Mouse (Mus musculus) ES-E14 (cell line): ENCODE measurements at regions not wholly inside any gene's neighbourhood (a gene's known extent, or its start where the extent isn't known, plus 50 kb on each side); places are given as distances from the start of the nearest gene placed in this dataset.

Source experiments
- CHD2 ChIP-seq: IDR thresholded peaks from 2 replicates; pipeline ENCODE4 v1.6.1; 2014; ENCODE audit warnings: mild to moderate bottlenecking, low read depth, low read length, inconsistent platforms
- HCFC1 ChIP-seq: IDR thresholded peaks from 2 replicates; pipeline ENCODE4 v1.6.1; 2012; ENCODE audit warnings: low read length, inconsistent platforms, borderline replicate concordance; ENCODE audit not compliant: insufficient read depth
- ZC3H11A ChIP-seq: IDR thresholded peaks from 2 replicates; pipeline ENCODE4 v1.6.1; 2012; ENCODE audit warnings: low read depth, mild to moderate bottlenecking, inconsistent platforms, low read length, borderline replicate concordance
- ZNF384 ChIP-seq: IDR thresholded peaks from 2 replicates; pipeline ENCODE4 v1.6.1; 2012; ENCODE audit warnings: low read depth, low read length, inconsistent platforms

GRCm38 (mm10) chr17:88317806-88318205 is 122.7 kb upstream of the Foxn2 start:
- TF ChIP-seq ZNF384 = no peak
- TF ChIP-seq ZC3H11A = no peak
- TF ChIP-seq HCFC1 = no peak
- TF ChIP-seq CHD2 = no peak
